Mouse (Mus musculus): ENCODE results near the gene Dner.

Dner gene

GRCm38 (mm10) chr1:84525514-84525913, 170.5 kb downstream of the Dner start:
- no peak for DNase-seq (ENCODE audit: low spot score)

- DNase-seq (ENCODE audit: low spot score), result no peak
Observed at GRCm38 (mm10) chr1:84524413-84524812, 171.6 kb downstream of the Dner start.

- DNase-seq (ENCODE audit: low spot score), result no peak
Observed at GRCm38 (mm10) chr1:84522963-84523280, 173.1 kb downstream of the Dner start.

- DNase-seq (ENCODE audit: low spot score), result peak; percentile 69
Observed at GRCm38 (mm10) chr1:84522256-84522962, 173.6 kb downstream of the Dner start.

GRCm38 (mm10) chr1:84518347-84518746, 177.7 kb downstream of the Dner start:
- peak; percentile 10 for DNase-seq (ENCODE audit: low spot score)

GRCm38 (mm10) chr1:84513201-84513600, 182.8 kb downstream of the Dner start:
- no peak for DNase-seq (ENCODE audit: low spot score)

GRCm38 (mm10) chr1:84508510-84508909, 187.5 kb downstream of the Dner start:
- no peak for DNase-seq (ENCODE audit: low spot score)

GRCm38 (mm10) chr1:84507568-84507967, 188.5 kb downstream of the Dner start:
- DNase-seq (ENCODE audit: low spot score), result no peak

GRCm38 (mm10) chr1:84506984-84507546, 189.0 kb downstream of the Dner start:
- DNase-seq (ENCODE audit: low spot score), result peak; percentile 13

- no peak for DNase-seq (ENCODE audit: low spot score)
Observed at GRCm38 (mm10) chr1:84500673-84501072, 195.3 kb downstream of the Dner start.

GRCm38 (mm10) chr1:84491732-84492131, 204.3 kb downstream of the Dner start:
- DNase-seq (ENCODE audit: low spot score), result no peak

GRCm38 (mm10) chr1:84488546-84488945, 207.5 kb downstream of the Dner start:
- no peak for DNase-seq (ENCODE audit: low spot score)

- DNase-seq (ENCODE audit: low spot score), result no peak
Observed at GRCm38 (mm10) chr1:84485066-84485465, 211.0 kb downstream of the Dner start.

GRCm38 (mm10) chr1:84484577-84484976, 211.4 kb downstream of the Dner start:
- no peak for DNase-seq (ENCODE audit: low spot score)

- DNase-seq (ENCODE audit: low spot score), result no peak
Observed at GRCm38 (mm10) chr1:84479976-84480375, 216.0 kb downstream of the Dner start.

GRCm38 (mm10) chr1:84474274-84474673, 221.7 kb downstream of the Dner start:
- no peak for DNase-seq (ENCODE audit: low spot score)

- no peak for DNase-seq (ENCODE audit: low spot score)
Observed at GRCm38 (mm10) chr1:84472260-84472659, 223.8 kb downstream of the Dner start.

GRCm38 (mm10) chr1:84470342-84470741, 225.7 kb downstream of the Dner start:
- DNase-seq (ENCODE audit: low spot score), result peak; percentile 8

- no peak for DNase-seq (ENCODE audit: low spot score)
Observed at GRCm38 (mm10) chr1:84467664-84468063, 228.4 kb downstream of the Dner start.

GRCm38 (mm10) chr1:84464761-84465160, 231.3 kb downstream of the Dner start:
- no peak for DNase-seq (ENCODE audit: low spot score)

- no peak for DNase-seq (ENCODE audit: low spot score)
Observed at GRCm38 (mm10) chr1:84463976-84464662, 231.9 kb downstream of the Dner start.

GRCm38 (mm10) chr1:84449566-84450278, 246.3 kb downstream of the Dner start:
- no peak for DNase-seq (ENCODE audit: low spot score)

GRCm38 (mm10) chr1:84443640-84444039, 252.4 kb downstream of the Dner start:
- no peak for DNase-seq (ENCODE audit: low spot score)
